Mouse (Mus musculus) central nervous system, embryonic 11.5 days (tissue): Measurements from ENCODE around the gene Zdbf2. TPM values are rescaled to one million over a fixed set of nuclear protein-coding genes. Genes with fewer than 3 reads are reported as not detected.

Source experiments
- polyA plus RNA-seq: library from polyadenylated mRNA; depleted of rRNA; stranded (reverse); fragments of >200 nt; gene quantifications from 2 replicates; pipeline ENCODE4 v1.2.3, GENCODE M21; 2012; rRNA removed

Gene Zdbf2
- 6.0 and 10.4 TPM in 2 replicates for polyA plus RNA-seq

GRCm38 (mm10) chr1:63272741-63273338 is at the start of gene Zdbf2:
TSS of gene Zdbf2 (plus strand) at chr1:63273265.

Other genes starting within 250 kb of the Zdbf2 start
- gene Ino80d, start 158.6 kb upstream of the Zdbf2 start, polyA plus RNA-seq = 7.8 and 11.4 TPM in 2 replicates
- 1,067 and 1,818 TPM in 2 replicates for gene Eef1b2, start 96.4 kb upstream of the Zdbf2 start, polyA plus RNA-seq
- gene Ndufs1, start 96.4 kb upstream of the Zdbf2 start, polyA plus RNA-seq = 102 and 113 TPM in 2 replicates
- 0.05 and 0.25 TPM in 2 replicates for gene Gpr1, start 58.7 kb upstream of the Zdbf2 start, polyA plus RNA-seq
- 11.3 and 14.6 TPM in 2 replicates for gene Adam23, start 172.6 kb downstream of the Zdbf2 start, polyA plus RNA-seq